Mouse (Mus musculus) telencephalon, adult 2 months (tissue): Measurements from ENCODE around the gene Ppm1h.
A peak's percentile ranks its signal among the peaks of the same experiment; 100 is the strongest.

Experiments
- DNase-seq: peaks from one replicate; pipeline ENCODE4 v3.0.0-alpha.2; 2011; ENCODE audit warnings: low read depth, low spot score

The Ppm1h gene

DNA sequence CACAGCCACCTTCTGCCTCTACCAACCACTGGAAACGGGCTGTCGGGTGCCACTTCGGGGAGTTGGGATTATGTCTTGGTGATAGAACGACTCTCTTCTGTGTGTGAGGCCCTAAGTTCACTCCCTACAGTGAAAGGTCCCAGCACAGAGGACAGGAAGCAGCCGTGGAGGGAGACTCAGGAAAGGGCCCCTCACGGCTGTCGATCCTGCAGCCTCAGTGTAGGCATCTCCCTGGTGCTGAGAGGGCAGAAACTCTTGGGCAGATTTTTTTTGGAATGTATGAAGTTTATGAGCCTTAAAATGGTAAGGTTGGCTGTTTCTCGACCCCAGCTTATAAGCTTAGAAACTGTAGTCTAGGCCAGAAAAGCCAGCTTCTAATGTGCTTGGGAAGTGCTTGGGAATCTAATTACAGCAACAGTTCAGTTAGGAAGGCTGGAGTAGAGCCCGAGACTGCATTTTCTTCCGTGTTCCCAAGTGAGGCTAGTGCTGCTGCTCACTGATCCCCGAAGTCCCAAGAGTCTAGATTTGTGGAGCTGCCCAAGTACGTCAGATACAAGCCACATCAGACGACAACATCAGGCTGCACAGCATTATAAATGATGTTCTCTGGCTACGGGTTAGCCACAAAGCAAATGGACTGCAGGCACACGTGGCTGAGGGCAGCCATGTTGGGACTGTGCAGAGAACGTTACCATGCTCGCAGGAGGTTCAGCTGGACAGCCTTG is 177.6 kb downstream of the Ppm1h start:
- DNase-seq = no peak

DNA sequence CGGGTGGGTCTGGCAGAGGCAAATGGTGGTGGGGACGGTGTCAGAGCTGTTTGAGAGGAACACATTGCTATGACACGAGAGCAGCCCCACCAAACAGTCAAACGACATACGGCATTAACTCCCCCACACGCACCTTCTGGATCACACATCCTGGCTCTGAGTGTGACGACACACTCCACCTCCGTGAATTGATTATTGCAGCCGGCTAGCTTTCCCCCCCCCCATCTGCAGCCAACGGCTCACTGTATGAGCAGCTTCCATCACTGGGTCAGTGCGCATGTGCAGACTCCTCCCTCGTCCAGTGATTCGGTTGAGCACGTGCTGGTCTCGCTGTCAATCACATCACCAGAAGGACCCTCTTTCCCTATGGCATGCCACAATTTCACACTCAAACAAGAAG is 178.6 kb downstream of the Ppm1h start:
- no peak for DNase-seq

DNA sequence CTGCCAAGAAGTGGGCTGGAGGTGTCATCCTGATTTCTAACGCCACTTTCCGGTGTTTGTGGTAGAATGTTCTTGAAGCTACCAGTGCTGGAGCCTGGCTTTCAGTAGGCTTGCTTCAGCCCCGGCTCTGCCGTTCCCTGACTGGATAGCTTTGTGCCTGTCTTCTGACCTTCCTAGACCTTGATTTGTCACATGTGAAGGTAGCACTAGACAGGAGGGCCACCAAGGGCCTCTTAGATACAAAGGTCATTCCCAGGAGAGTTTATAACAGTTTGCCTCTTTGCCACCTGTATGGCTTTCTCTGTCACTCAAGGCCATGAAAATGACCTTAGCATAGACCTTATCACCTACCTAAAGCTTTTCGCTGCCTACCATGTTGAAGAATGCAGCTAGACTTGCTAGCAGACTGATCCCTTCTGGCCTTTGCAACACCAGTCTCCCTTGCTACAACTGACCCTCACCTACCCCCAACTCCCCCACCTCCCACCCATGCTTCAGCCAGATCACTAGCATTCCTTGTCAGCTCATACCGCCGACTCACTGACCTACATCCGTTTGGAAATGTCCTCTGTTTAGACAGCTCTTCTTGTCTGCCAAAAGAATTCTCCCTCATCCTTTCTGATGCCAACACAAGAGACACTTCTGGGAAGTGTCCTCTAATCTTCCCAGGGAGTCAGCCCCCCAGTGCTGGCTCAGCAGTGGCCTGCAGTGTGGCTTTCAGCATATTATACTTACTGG is 180.5 kb downstream of the Ppm1h start:
- DNase-seq = no peak

DNA sequence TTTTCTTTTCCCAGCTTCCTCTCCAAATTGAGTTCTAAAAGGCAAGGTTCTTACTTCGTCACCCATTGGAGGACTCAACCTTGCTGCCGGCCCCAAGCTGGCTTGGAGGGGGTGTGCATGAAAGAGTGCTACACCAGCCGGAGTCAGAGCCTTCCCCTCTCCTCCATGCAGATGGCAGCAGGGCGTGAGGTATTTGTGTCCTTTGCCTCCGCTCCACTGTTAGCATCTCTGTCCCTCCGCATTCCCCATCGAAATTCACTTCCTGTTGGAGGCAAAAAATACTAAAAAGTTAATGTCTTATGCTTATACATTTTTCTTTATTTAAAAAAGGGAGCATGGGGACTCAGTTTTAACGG is 181.1 kb downstream of the Ppm1h start:
- DNase-seq = no peak

DNA sequence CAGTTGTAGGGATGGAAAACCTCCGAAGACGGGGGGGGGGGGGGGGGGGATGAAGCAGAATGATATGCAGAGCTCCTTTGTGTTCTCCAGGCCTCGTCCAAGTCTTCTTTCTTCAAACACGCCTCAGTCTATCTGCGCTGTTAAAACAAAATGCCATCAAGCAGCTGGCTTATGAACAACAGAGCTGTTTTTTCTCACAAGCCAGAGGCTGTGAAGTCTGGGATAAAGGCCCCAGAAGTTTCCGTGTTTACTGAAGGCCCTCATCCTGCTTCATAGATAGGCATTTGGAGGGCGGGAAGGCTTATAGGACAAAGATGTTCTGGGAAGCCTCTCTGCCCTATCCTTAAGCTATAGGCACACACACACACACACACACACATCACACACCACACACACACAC is 181.5 kb downstream of the Ppm1h start:
- no peak for DNase-seq

DNA sequence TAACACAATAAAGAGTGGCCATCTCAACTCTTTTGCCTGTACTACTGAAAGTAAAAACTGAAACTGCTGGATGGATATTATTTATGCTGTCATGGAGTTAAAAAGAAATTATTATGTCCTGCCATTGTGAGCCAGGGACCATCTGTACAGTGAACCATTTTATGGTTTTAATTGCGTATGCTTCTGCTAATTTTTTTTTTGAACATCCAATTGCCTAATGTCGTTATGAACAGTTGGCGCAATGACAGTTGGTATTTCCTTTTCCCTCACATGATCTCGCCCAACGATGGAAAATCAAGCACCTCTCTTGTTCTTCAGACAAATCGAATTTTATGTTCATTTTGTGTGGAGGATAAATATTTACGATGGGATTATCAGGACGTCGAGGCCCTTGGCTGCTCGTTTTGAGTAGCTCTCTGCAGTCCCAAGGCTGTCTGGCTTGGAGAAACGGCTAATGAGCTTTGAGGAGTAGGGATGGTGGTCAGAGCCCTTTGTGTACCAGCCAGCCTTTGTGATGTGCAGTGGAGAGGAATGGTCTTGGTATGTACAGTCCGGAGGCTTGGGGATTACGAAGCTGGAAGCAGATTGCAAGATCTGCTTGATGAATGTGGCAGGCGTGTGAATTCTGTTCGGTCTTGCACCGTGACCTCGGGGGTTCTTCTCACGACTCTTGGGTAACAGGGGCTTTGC is 183.3 kb downstream of the Ppm1h start:
- no peak for DNase-seq

DNA sequence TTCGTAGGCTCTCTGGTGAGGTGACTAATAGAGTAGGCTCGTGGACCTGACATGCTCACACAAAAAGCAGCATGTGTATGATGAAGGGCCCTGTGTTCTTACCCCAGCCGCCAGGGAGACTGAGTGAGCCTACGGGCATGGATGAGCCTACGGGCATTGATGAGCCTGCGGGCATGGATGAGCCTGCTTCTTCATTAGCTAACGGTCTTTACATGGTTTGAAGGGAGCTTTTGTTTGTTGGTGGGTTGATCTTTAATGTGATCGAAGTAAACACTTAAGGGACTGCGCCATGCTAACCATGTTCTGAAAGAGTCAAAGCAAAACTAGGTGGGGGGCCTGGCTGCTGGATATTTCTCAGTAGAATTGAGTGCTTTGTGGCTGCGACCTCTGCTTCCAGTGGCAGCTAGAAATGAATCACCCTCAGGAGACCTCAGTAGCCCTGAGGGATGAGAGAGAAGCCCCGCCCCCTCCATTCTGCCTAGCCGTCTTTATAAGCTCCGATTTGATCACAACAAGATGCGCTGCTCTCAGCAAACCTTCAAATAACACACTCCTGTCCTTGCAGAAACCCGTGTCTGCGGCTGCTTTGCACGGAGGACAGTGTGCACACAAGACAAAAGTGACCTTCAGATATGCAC is 183.9 kb downstream of the Ppm1h start:
- DNase-seq = no peak

DNA sequence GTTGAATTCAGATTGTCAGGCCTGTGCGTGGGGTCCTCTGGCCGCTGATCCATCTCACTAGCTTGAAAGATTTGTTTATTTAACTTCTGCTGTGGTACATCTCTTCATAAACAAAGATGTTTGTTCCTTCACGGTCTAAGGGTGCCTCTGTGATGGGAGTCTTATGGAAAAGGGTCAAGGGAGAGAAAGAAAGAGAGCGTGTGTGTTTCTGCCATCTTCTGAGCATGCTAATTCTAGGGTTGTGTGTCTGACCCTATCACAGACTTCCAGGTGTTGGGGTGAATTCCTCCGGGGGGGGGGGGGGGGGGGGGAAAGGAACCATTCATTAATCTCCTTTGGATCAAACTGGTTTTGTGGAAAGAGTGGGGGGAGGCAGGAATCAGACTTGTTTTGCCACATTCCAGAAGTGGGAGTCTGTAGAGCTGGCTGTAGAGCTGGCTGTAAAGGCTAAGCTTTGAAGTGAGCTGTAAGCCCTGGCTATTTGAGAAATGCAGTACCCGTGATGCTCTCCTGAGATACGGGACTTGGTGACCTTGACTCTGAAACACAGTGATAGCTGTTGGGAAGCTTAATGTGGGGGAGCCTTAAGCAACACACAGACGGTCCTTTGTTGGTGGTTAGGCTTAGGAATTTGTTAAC is 191.4 kb downstream of the Ppm1h start:
- no peak for DNase-seq

DNA sequence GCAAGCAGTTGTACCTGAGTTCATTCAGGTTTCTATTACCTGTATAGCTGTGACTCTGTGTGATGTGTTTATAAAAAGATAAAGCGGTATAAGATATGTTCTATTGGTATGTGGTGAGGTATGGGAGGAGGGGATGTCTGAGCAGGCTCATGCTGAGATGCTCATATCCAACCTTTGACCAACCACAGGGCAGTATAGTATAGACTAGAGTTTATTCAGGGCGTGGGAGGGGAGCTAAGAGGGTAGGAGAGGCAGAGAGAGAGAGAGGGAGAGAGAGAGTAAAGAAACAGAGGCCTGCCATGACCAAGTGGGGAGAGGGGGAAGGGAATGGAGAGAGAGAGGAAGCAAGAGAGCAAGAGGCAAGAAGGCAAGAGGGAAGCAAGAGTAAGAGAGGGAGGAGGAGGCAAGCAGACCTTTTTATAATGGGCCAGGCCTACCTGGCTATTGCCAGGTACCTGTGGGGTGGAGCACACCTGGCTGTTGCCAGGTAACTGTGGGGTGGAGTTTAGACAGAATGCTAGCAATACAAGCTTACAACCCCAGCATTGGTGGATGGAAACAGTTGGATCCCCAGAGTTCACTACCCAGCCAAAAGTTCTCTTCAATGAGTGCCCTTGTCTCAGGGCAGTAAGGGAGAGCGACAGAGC is 192.4 kb downstream of the Ppm1h start:
- no peak for DNase-seq

DNA sequence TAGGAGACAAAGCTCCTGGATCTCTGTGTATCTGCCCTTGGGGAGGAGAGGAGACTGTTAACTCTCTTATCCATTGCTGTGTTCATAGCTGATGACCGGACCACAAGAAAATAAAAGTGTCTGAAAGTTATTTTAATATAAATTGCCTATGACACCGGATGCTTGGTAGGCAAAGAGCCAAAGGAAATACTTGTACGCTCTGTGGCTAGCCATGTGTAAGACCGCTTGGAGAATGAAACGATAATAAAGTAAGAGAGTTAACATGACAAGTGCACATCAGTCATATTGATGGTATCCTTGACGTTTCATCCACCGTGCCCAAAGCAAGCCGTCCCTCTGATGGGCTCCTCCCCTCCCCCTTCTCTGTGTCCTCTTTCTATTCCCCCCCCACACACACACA is 194.2 kb downstream of the Ppm1h start:
- no peak for DNase-seq

DNA sequence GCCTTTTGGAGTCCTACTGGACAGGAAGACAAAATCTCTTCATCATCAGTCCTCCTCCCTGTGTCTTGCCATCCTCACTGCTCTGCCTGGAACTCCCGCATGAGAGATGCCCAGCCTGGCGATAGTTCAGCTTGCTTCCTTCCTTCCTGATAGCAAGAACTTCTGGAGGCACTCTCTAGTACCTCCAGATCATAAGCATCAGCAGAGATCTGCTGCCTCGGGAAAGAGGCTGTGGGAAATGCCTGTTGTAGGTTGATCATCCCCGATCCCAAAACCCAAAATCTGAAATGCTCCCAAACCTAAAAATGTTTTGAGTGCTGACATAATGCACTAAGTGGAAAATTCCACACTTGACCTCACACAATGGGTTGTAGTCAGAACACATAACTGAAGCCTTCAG is 198.4 kb downstream of the Ppm1h start:
- no peak for DNase-seq

DNA sequence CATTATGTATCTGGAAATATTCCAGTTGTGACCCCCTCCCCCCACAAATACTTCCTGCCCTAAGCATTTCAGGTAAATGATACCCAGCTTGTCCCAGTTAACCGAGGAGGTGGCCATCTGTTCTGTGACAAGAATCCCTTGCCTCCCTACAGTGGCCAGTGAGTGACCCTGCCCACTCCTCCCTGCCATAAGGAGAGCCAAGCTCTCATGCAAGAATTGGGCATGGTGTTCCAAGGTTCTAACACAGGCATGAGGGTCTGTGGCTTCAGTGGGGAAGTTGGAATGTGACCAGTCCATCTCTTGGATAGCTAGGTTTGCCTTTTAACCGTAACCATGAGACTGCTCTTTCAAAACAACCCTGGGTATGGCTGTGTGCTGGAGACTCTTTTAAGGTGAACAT is 198.9 kb downstream of the Ppm1h start:
- DNase-seq = no peak

DNA sequence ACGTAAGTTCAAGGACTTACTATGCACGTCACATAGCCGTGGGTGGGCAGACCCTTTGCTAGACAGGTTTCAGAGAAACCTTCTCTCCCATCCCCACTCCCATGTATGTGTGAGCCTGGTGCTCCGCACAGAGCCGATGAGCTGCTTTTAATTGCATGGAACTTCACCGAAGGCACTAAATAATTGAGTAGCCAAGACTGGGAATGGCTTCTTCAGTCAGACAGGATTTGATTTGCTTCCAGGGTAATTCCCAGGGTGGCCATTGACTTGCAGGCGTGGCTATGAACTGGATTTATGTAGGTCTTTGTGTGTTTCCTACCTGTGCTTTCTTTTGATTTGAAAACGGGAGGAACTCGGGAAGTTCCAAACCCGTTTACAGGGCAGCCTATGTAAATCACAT is 202.9 kb downstream of the Ppm1h start:
- DNase-seq = no peak

DNA sequence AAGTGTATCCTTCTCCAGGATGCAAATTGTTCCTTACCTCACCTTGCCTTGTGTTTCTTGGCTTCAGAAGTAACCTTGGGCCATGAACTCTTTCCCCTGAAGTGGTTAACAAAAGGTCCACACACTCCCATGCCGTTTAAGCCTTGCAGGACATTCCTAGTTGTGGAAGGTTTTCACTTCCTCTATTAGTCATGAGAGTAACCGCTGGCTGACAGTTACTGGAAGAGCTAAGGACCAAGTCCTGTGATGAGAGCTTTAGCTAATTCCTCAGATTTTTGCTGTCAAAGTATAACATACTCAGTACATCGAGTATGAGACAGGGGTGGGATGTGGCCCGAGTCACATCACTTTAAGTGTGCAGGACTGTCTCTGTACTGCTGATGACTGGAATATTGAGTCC is 204.1 kb downstream of the Ppm1h start:
- DNase-seq = no peak

DNA sequence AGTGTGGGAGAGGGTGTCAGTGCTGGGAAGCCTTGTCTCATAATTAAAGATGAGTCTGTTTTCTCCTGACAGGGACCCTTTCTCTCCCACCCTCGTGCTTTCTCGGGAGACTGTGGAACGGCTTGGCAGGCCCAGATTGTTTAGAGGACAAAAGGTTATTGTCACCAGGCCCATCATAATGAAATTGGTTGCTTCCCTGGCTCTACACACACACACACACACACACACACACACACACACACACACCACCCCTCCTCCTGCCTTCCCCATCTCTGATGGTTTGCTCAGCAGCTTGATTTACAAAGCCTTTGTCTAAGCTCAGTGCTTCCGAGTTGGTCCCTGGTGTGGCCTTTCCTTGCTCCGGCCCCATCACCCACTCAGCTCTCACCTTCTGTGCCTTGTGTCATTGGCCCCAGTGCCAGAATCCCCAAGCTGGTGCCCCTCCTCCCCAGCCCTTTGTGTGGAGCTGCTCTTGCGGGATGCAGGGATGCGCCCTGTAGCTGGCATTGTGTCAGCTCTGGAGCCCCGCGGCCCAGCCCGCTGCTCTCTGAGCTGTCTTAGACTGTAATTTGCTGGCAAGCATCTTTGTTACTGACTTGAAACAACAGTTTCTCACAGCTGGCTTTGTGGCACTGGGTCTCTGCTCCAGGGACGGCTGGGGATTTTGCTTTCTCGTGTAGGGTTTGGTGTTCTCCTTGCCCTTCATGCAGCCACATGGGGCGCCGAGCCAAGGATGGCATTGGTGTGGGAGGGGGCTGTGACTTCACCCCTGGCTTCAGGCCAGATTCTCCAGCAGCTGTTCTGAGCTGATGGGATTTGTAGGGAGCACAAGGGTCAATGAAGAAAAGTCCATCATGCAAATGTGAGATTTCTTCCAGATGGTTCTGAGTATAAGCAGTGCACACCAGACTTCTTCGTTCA is 205.5 kb downstream of the Ppm1h start:
- DNase-seq = peak; percentile 70

DNA sequence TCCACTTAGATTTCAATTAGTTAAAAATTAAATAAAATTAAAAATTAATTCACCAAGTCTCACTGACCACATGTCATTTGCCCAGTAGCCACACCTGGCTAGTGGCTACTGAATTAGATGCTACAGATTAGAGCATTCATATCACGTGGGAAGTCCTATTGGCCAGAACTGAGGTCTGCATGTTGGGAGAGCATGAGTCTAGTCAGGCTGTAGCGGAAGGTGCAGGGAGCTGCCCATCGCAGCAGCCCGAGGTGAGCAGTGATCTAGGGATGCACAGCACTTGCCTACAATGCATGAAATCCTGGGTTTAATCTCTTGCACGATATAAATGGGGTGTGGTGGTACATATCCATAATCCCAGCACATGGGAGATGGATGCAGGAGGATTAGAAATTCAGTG is 206.7 kb downstream of the Ppm1h start:
- no peak for DNase-seq

DNA sequence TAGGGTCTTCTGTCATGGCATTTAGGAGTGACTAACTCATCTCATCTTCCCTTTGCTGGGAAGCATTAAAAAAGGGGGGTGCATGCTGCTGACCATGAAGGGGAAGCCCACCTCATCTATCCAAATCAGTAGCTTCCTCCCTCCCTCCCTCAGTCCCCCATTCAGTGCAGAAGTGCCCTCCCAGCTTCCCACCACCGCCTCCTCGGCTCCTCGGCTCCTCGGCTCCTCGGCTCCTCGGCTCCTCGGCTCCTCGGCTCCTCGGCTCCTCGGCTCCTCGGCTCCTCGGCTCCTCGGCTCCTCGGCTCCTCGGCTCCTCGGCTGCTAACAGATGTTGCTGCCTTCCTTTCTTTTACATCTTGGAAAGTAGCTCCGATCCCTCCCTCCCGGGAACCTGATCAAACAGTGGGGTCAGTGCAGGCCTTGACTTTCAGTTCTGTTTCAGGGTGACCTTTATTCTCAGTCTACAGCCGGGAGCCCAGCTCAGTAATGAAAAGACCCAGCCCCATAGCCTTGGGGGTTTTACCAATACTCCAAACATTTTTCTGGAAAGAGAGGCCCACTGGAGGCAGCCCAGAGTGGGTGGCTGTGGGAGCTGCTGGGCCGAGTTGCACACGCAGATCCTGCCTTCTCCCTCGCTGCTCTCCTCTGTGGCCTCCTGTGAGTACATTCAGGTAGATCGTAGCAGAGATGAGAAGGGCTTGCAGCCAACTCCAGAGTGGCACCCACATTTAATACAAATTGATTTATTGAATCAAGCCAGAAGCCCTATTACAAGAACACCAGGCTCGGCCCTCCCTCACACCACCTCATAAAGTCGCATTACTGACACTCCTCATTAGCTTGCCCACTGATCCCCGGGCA is 207.7 kb downstream of the Ppm1h start:
- DNase-seq = no peak

DNA sequence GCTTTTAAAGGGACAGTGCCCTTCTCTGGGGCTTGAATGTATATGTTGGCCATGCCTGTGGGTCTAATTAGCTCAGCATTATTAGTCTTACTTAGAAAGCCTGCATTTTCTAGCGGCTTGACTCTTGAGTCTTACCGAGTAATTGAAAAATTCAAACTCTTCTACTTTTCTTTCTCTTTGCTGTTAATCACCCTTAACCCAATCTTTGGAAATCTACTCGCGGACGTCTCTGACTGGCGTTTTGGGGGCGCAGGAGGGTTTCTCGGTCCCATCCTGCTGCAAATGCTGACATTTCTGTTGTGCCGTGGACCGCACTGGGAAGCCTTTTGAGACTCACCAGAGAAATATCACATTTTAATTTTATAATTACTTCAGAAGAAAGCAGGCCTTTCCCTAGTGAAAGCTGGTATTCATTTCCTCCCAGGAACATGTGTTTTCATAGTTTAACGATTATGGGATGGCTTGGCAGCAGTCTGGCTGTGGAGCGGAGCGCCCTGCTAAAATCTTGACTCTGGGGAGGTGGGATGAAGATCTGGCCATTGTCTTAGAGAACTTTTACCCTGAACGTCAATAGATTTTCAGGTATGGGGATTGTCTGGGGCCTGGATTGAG is 208.5 kb downstream of the Ppm1h start:
- DNase-seq = no peak
